Mouse (Mus musculus) midbrain, embryonic 10.5 days (tissue): ENCODE measurements at regions not wholly inside any gene's neighbourhood (a gene's known extent, or its start where the extent isn't known, plus 50 kb on each side); places are given as distances from the start of the nearest gene placed in this dataset.

Experiments used
- DNase-seq: peaks from one replicate; pipeline ENCODE4 v3.0.0-alpha.2; 2017; ENCODE audit warnings: low spot score
- H3K27ac ChIP-seq: fragments of 300-500 bp; sonication (generic); replicated peaks from 2 replicates; pipeline ENCODE4 v1.5.1; 2016; ENCODE audit warnings: mild to moderate bottlenecking
- H3K27me3 ChIP-seq: fragments of 300-500 bp; sonication (generic); 2 replicates; pipeline ENCODE4 v1.6.1; 2016; ENCODE audit warnings: low read depth, mild to moderate bottlenecking; ENCODE audit not compliant: poor library complexity, severe bottlenecking
- H3K36me3 ChIP-seq: fragments of 300-500 bp; sonication (generic); 2 replicates; pipeline ENCODE4 v1.6.1; 2016; ENCODE audit warnings: mild to moderate bottlenecking, moderate library complexity
- H3K4me1 ChIP-seq: fragments of 300-500 bp; sonication (generic); 2 replicates; pipeline ENCODE4 v1.6.1; 2016
- H3K4me3 ChIP-seq: fragments of 300-500 bp; sonication (generic); 2 replicates; pipeline ENCODE4 v1.5.1; 2016; ENCODE audit warnings: mild to moderate bottlenecking, moderate library complexity
- H3K9me3 ChIP-seq: fragments of 300-500 bp; sonication (generic); replicated peaks from 2 replicates; pipeline ENCODE4 v1.6.1; 2016; ENCODE audit warnings: mild to moderate bottlenecking
- WGBS: fragments of 180-500 bp; shearing (Covaris S2); methylation state at CpG from one replicate; pipeline ENCODE4 v1.1.7; 2016; 5-methylcytosine and 5-hydroxymethylcytosine counted together

DNA sequence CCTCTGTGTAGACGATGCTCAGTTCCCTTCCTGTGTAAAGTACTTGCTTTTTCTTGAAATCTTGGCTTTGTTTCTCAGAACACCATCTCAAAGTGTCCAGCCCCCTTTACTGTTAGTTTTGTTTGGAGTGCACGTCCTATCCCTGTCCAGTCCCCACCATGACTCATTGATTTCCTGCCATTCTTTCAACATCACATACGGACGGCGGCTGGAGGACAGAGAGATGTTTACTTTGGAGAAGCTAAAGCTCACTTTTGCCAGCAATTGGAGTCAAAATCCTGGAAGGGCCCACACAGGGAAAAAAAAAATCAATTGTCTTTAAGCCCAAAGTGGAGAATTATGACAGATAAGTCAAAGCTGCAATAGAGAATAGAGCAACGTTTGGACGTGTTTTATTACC, 51.8 kb downstream of the Gm5426 start:
- H3K27me3 ChIP-seq = no peaks in the 10 kb centered on the region
- no peaks in the 10 kb centered on the region for H3K36me3 ChIP-seq
- H3K9me3 ChIP-seq = peaks cover 3% of the 10 kb centered on the region; the same call in 1 of the 2 replicates
- 80% methylated on average over 7 of the region's 7 CpGs for WGBS
- no peak overlapping the region for H3K4me3 ChIP-seq
- H3K4me1 ChIP-seq = peaks cover 8% of the 10 kb centered on the region; the same call in 1 of the 2 replicates
- no peak for DNase-seq
- no peak overlapping the region for H3K27ac ChIP-seq

DNA sequence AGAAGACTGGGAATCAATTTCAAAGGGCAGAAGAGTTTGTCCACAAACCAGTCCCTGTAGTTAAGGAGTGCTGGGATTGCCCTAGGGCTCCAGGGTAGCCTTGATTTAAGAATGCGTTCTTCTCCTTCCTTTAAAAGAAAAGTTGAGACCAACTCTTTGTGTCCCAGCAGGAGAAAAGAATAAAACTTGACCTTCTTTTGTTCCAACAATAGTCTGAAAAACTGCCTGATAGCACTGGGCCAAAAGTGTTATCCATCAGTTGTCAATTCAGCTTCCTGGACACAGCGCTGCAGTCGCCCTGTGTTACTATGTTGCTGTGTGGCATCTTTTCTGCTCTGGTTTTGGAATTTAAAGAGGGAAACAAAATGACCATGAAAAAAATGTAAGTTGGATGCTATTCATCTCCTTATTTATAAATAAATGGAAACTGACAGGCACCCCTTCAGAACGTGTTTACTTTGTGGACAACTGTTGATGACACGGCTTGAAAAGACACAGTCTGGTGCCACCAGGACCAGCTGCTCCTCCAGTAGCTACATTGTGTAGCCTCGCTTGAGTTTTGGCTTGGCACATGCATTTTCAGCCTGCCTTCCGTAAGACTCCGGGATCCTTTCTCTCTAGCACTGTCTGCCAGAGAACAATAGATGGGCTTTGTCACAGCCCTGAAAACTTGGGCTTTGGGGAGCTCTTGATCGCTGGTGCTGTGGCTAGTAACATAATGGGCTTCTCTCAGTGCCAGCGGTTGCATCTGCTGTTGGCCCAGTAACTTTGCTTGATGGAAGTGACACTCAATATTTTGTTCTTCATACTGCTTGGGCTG, 54.0 kb downstream of the Gm5426 start:
- 67% methylated on average over 10 of the region's 10 CpGs for WGBS
- Histone ChIP-seq H3K36me3 (no peaks in the 10 kb centered on the region), H3K4me3 (no peak overlapping the region), H3K4me1 (peaks cover 8% of the 10 kb centered on the region; the same call in 1 of the 2 replicates), H3K27ac (0 out of 2 replicates have a peak overlapping the region, but pooled peaks have one; percentile 0), H3K27me3 (no peaks in the 10 kb centered on the region), H3K9me3 (peaks cover 3% of the 10 kb centered on the region; the same call in 1 of the 2 replicates)
- no peak for DNase-seq

DNA sequence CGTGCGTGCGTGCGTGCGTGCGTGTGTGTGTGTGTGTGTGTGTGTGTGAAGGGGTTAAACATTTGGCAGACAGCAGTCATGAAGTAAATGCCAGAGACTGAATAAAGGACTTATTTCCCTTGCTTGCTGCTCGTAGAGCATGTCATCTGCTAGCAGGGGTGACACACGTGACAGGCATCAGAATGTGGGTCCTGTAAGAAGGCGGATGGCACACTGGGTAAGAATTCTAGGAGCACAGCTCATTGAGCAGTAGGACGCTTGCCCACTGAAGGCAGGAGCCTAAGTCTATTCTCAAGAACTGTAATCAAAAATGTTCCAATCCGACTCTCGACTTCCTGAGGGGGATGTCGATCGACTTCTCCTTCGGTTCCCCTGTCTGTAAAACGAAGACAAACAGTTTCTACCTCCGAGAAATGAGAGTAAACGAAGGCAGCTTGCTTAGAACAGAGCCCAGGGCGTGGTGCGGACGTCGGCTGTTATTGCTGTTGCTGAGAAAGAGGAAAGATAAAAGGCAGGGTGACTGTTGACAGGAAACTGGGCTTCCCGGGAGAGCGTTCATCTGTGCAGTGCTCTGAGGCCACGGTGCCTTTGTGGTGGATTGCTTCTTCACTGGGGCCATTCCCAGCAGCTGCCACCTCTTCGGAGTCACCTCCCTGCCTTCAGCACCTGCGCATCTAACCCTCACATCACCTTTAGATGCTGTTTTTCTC, 64.7 kb downstream of the Gm5426 start:
- H3K9me3 ChIP-seq = 0 out of 2 replicates have a peak, but pooled peaks cover 5% of the 10 kb centered on the region
- H3K36me3 ChIP-seq = no peaks in the 10 kb centered on the region
- no peaks in the 10 kb centered on the region for H3K27me3 ChIP-seq
- H3K4me3 ChIP-seq = no peak overlapping the region
- H3K27ac ChIP-seq = 0 out of 2 replicates have a peak overlapping the region, but pooled peaks have one; percentile 13
- WGBS = 88% methylated on average over 27 of the region's 27 CpGs
- no peak for DNase-seq
- no peaks in the 10 kb centered on the region for H3K4me1 ChIP-seq

DNA sequence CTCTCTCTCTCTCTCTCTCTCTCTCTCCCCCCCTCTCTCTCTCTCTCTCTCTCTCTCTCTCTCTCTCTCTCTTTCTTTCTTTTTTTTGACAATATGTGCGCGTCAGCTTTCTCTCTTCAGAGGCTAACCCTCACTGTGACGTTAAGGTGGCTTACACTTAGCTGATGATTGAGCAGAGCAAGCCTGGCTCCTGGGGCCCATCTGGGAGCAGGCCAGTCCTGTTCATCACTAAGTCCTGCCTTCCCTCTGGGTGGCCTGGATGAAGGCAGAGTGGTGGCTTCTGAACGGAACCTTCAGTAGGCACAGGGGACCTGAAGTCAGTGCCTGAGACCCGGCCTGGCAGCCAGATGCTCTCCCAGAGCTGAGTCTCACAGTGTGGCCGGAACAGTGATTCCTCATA, 65.5 kb downstream of the Gm5426 start:
- Histone ChIP-seq H3K27ac (no peak overlapping the region), H3K4me3 (no peak overlapping the region), H3K4me1 (no peaks in the 10 kb centered on the region), H3K9me3 (0 out of 2 replicates have a peak, but pooled peaks cover 5% of the 10 kb centered on the region), H3K27me3 (no peaks in the 10 kb centered on the region), H3K36me3 (no peaks in the 10 kb centered on the region)
- DNase-seq = no peak
- WGBS = 68% methylated on average over 6 of the region's 6 CpGs

DNA sequence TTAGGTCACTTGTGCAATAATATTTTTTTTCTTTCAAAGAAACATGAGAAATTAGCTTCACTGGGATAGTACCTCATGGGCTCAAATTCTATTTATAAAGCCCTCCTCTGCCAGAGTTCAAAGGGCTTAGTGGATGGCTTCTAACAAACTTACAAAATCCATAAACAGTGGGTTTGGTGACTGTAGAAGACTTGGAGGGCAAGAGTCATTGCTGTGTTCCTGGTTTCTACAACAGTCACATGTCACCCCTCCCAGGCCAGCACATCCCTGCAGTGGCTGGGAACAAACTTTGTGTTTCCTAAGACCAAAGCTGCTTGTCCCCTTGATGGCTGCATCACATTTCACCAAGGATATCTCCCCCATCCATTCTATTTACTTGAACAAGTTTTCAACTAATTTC, 66.5 kb downstream of the Gm5426 start:
- H3K27me3 ChIP-seq = no peaks in the 10 kb centered on the region
- no peaks in the 10 kb centered on the region for H3K4me1 ChIP-seq
- H3K4me3 ChIP-seq = no peak overlapping the region
- no peak for DNase-seq
- H3K9me3 ChIP-seq = 0 out of 2 replicates have a peak, but pooled peaks cover 5% of the 10 kb centered on the region
- H3K27ac ChIP-seq = no peak overlapping the region
- no peaks in the 10 kb centered on the region for H3K36me3 ChIP-seq

DNA sequence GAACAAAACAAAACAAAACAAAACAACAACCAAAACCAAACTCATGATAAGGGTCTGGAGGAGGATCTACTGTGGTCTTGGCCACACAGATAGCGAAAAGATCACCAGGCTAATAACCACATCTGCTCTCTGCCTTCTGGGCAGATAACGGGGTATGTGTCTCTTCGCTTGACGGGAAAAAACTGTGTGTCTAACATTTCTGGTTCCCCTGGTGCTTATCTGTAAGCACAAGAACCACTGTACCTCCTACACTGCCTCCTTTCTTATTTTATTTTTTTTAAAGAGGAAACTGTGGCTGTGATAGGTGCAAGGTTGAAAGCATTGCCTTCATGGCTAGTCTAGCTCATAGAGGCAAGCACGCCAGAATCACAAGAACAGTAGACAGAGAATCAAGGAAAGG, 67.8 kb downstream of the Gm5426 start:
- DNase-seq = no peak
- 94% methylated on average over 5 of the region's 5 CpGs for WGBS

DNA sequence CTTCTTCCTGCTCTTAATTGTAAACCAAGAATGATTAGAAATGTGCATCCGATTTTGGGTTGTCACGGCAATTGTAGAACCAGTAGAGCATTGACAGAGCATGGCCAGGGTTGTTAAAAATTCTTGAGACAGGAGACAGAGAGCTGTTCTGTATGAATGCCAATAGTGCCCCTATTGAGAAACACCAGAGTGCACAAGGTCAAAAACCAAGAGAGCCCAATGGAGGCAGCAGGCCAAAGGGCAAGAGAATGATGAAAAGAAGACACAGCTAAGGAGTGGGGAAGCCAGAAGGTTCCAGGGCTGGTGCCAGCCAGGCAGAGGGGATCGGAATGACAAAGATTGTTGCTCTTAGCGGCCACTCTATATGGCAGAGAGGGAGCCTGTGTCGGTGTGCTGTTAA, 72.8 kb downstream of the Gm5426 start:
- 76% methylated on average over 5 of the region's 5 CpGs for WGBS
- H3K27ac ChIP-seq = no peak overlapping the region
- DNase-seq = no peak
- H3K27me3 ChIP-seq = no peaks in the 10 kb centered on the region
- H3K36me3 ChIP-seq = no peaks in the 10 kb centered on the region
- peaks cover 9% of the 10 kb centered on the region; the same call in 1 of the 2 replicates for H3K4me1 ChIP-seq
- no peak overlapping the region for H3K4me3 ChIP-seq
- H3K9me3 ChIP-seq = no peaks in the 10 kb centered on the region

More for the DNA sequence above, 67.8 kb downstream of the Gm5426 start:
- H3K27ac ChIP-seq = no peak overlapping the region
- peaks cover 2% of the 10 kb centered on the region; the same call in 1 of the 2 replicates for H3K4me1 ChIP-seq
- 0 out of 2 replicates have a peak, but pooled peaks cover 5% of the 10 kb centered on the region for H3K9me3 ChIP-seq
- no peaks in the 10 kb centered on the region for H3K27me3 ChIP-seq
- H3K4me3 ChIP-seq = no peak overlapping the region
- no peaks in the 10 kb centered on the region for H3K36me3 ChIP-seq

DNA sequence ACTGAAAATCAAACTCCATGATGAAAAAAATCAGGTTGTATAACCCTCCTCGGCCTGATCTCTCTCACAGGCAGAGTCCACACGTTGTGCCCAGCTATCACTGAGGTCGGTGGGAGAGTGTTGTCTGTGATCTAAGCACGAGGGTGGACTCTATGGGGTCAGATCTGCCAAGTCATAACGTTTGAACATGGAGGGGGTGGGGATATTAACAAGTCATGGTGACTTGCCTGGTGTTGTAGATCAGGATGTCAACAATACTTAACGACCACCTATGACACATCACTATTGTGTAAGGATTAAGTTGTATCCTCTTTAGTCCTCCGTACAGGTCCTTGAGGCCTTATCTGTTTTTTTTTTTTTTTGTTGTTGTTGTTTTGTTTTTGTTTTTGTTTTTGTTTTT, 74.8 kb downstream of the Gm5426 start:
- peaks cover 11% of the 10 kb centered on the region; the same call in 1 of the 2 replicates for H3K4me1 ChIP-seq
- no peak overlapping the region for H3K27ac ChIP-seq
- H3K27me3 ChIP-seq = no peaks in the 10 kb centered on the region
- no peaks in the 10 kb centered on the region for H3K9me3 ChIP-seq
- no peaks in the 10 kb centered on the region for H3K36me3 ChIP-seq
- no peak overlapping the region for H3K4me3 ChIP-seq
- DNase-seq = no peak
- 82% methylated on average over 7 of the region's 7 CpGs for WGBS

DNA sequence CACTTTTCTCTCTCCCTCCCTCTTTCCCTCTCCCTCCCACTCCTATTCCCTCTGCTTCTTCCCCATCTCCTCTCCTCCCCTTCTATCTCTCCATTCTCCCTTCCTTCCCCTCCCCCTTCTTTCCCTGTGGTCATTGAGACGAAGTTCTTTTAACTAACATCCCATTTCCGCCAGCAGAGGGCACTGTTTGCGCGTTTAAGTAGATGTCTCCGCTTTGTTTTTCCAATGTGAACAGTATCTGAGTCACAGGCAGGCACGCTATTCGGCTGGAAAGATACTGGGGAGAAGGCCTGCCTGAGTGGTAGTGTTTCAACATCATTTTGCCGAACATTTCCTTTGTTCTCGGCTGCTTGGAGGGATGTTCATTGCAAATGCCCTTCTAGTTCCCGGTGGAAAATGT, 77.5 kb downstream of the Gm5426 start:
- peak; percentile 88 for DNase-seq
- 5% methylated on average over 10 of the region's 10 CpGs for WGBS
- Histone ChIP-seq H3K9me3 (no peaks in the 10 kb centered on the region), H3K4me3 (no peak overlapping the region), H3K4me1 (peaks cover 11% of the 10 kb centered on the region; the same call in 1 of the 2 replicates), H3K27me3 (no peaks in the 10 kb centered on the region), H3K36me3 (no peaks in the 10 kb centered on the region), H3K27ac (0 out of 2 replicates have a peak overlapping the region, but pooled peaks have one; percentile 2)

DNA sequence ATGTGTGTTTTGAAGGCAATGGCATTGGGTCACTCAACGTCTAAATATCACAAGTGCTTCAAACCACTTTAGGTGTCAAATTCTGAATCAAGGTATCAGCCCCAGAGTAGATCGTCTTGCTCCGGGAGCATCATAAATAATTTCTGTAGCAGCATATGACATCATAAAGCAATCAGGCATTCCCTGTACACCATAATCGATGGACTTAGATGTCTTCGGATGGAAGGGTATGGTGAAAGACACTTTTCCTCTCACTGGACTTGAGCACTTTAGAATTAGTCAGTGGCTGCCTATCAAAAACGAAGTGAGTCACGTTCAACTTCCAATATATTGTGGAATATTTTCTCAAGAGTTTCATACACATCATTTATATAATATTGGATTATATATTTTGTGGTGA, 77.9 kb downstream of the Gm5426 start:
- WGBS = 80% methylated on average over 7 of the region's 7 CpGs
- H3K27me3 ChIP-seq = no peaks in the 10 kb centered on the region
- DNase-seq = no peak
- H3K27ac ChIP-seq = 0 out of 2 replicates have a peak overlapping the region, but pooled peaks have one; percentile 2
- H3K36me3 ChIP-seq = no peaks in the 10 kb centered on the region
- no peak overlapping the region for H3K4me3 ChIP-seq
- no peaks in the 10 kb centered on the region for H3K9me3 ChIP-seq
- peaks cover 8% of the 10 kb centered on the region; the same call in 1 of the 2 replicates for H3K4me1 ChIP-seq

DNA sequence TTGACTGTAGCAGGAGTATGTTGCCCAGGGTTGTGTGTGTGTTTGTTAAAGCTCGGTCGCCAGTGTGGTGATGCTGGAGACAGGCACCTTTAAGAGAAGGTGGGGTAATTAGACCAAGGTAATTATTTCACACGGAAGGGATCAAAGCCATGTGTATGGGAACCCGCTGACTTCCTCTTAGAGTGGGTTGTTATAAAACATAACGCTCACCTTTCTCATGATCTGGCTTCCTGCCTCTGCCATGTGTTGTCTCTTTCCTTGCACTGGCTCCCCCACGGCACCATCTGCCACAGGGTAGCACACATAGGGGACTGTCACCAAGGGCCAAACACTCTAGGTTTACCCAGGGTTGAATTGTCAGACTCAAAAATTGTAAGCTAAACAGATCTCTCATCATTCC, 78.5 kb downstream of the Gm5426 start:
- H3K36me3 ChIP-seq = no peaks in the 10 kb centered on the region
- no peak for DNase-seq
- no peak overlapping the region for H3K4me3 ChIP-seq
- H3K27me3 ChIP-seq = no peaks in the 10 kb centered on the region
- H3K27ac ChIP-seq = no peak overlapping the region
- H3K9me3 ChIP-seq = no peaks in the 10 kb centered on the region
- 88% methylated on average over 6 of the region's 6 CpGs for WGBS
- H3K4me1 ChIP-seq = 0 out of 2 replicates have a peak, but pooled peaks cover 8% of the 10 kb centered on the region

DNA sequence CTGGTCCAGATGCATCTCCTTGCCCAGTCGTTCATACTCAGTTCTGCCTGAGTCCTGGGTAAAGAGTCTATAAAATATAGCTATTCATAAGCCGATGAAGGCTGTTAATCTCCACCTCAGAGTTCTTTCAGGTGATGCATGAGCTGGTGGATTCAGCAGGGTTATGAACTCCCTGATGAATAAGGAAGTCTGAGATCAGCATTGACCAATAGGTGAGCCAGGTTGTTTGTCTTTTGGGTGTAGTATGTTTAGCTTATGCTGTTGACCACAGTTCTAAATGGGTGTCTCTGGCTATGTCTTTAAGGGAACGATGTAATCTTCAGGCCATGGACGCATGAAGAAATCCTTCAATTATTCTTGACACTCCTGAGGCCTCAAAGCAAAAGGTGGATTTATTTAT, 84.3 kb downstream of the Gm5426 start:
- Histone ChIP-seq H3K4me3 (no peak overlapping the region), H3K27me3 (no peaks in the 10 kb centered on the region), H3K9me3 (no peaks in the 10 kb centered on the region), H3K4me1 (no peaks in the 10 kb centered on the region), H3K36me3 (no peaks in the 10 kb centered on the region), H3K27ac (no peak overlapping the region)
- WGBS = 87% methylated on average over 4 of the region's 4 CpGs
- no peak for DNase-seq

DNA sequence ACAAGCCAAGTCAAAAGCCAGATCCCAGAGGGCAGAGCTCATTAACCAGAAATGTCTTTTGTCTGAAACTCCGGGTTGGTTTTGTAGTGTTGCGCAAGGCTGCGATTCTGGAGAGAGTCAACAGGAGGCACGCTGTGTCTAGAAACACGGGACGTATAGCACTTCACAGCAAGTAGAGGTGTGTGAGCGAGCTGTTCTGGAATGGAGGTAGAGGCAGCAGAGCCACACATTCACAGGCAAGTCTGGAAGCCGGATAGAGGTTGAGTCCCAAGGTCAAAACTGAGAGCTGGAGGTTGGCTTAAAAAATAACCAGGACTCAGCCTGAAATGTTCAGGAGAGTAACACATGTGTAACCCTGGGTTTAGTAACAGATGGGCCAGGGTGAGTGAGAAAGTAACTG, 94.0 kb downstream of the Gm5426 start:
- Histone ChIP-seq H3K27me3 (no peaks in the 10 kb centered on the region), H3K27ac (no peak overlapping the region), H3K4me3 (no peak overlapping the region), H3K9me3 (no peaks in the 10 kb centered on the region), H3K36me3 (no peaks in the 10 kb centered on the region), H3K4me1 (peaks cover 4% of the 10 kb centered on the region)
- 86% methylated on average over 8 of the region's 8 CpGs for WGBS
- DNase-seq = no peak
